Mouse (Mus musculus) ES-E14 (cell line): ENCODE data around the gene Zmynd19. TPM values are rescaled to one million over a fixed set of nuclear protein-coding genes. Genes with fewer than 3 reads are reported as not detected.

Experiments
- DNase-seq: peaks from one replicate; pipeline ENCODE4 v3.0.0-alpha.2; 2013; ENCODE audit warnings: low read depth, low spot score
- H3K27ac ChIP-seq: 2 replicates; pipeline ENCODE4 v1.5.1; 2012; ENCODE audit warnings: low read depth, mild to moderate bottlenecking, low read length, moderate library complexity, mixed read lengths; ENCODE audit not compliant: poor library complexity, insufficient read depth, severe bottlenecking
- H3K36me3 ChIP-seq: 2 replicates; pipeline ENCODE4 v1.6.1; 2012; ENCODE audit warnings: mild to moderate bottlenecking, low read length, moderate library complexity, mixed read lengths; ENCODE audit not compliant: control insufficient read depth, poor library complexity, insufficient read depth, severe bottlenecking
- H3K4me1 ChIP-seq, 2 experiments: fragments of 150-350 bp in 1 of 2; sonication (generic) in 1 of 2; 2 replicates each; pipeline ENCODE4 v1.6.1; 2012; ENCODE audit warnings: low read length in 2 of 2, mild to moderate bottlenecking in 1 of 2, mixed read lengths in 1 of 2; ENCODE audit not compliant: control insufficient read depth in 2 of 2, insufficient read depth in 2 of 2, poor library complexity in 1 of 2
- H3K4me3 ChIP-seq, 2 experiments: fragments of 150-350 bp in 1 of 2; sonication (generic) in 1 of 2; 2 replicates each; pipeline ENCODE4 v1.5.1; 2012; ENCODE audit warnings: low read length in 2 of 2, low read depth in 1 of 2, mild to moderate bottlenecking in 1 of 2, mixed read lengths in 1 of 2; ENCODE audit not compliant: insufficient read depth in 1 of 2, poor library complexity in 1 of 2, severe bottlenecking in 1 of 2
- H3K9ac ChIP-seq: 2 replicates; pipeline ENCODE4 v1.6.1; 2012; ENCODE audit warnings: low read depth, mild to moderate bottlenecking, low read length, mixed read lengths; ENCODE audit not compliant: poor library complexity, insufficient read depth, severe bottlenecking
- H3K9me3 ChIP-seq: fragments of 150-350 bp; sonication (generic); 2 replicates; pipeline ENCODE4 v1.6.1; 2012; ENCODE audit warnings: low read depth, mild to moderate bottlenecking, low read length; ENCODE audit not compliant: control insufficient read depth, insufficient read depth
- CHD2 ChIP-seq: IDR thresholded peaks from 2 replicates; pipeline ENCODE4 v1.6.1; 2014; ENCODE audit warnings: mild to moderate bottlenecking, low read depth, low read length, inconsistent platforms
- HCFC1 ChIP-seq: IDR thresholded peaks from 2 replicates; pipeline ENCODE4 v1.6.1; 2012; ENCODE audit warnings: low read length, inconsistent platforms, borderline replicate concordance; ENCODE audit not compliant: insufficient read depth
- MAFK ChIP-seq: IDR thresholded peaks from 2 replicates; pipeline ENCODE4 v1.6.1; 2014; ENCODE audit warnings: mild to moderate bottlenecking, low read depth, low read length, inconsistent platforms; ENCODE audit not compliant: insufficient read depth
- ZC3H11A ChIP-seq: IDR thresholded peaks from 2 replicates; pipeline ENCODE4 v1.6.1; 2012; ENCODE audit warnings: low read depth, mild to moderate bottlenecking, inconsistent platforms, low read length, borderline replicate concordance
- ZNF384 ChIP-seq: IDR thresholded peaks from 2 replicates; pipeline ENCODE4 v1.6.1; 2012; ENCODE audit warnings: low read depth, low read length, inconsistent platforms
- in situ Hi-C, 2 experiments: fragments of 600-800 bp; cut with MboI; formaldehyde crosslinking; loops; one replicate each; pipeline ENCODE4 v1.15.1; 2025; ENCODE audit warnings: low sequenced_read_pairs in 2 of 2, inconsistent platforms in 1 of 2; ENCODE audit not compliant: unreplicated experiment in 2 of 2
- total RNA-seq: library from RNA; depleted of rRNA; stranded (reverse); fragments of 300-350 nt; gene quantifications from 2 replicates; pipeline ENCODE4 v1.2.3, GENCODE M21; 2012

Gene Zmynd19
- total RNA-seq, 1 experiment: 50.2 TPM

DNA sequence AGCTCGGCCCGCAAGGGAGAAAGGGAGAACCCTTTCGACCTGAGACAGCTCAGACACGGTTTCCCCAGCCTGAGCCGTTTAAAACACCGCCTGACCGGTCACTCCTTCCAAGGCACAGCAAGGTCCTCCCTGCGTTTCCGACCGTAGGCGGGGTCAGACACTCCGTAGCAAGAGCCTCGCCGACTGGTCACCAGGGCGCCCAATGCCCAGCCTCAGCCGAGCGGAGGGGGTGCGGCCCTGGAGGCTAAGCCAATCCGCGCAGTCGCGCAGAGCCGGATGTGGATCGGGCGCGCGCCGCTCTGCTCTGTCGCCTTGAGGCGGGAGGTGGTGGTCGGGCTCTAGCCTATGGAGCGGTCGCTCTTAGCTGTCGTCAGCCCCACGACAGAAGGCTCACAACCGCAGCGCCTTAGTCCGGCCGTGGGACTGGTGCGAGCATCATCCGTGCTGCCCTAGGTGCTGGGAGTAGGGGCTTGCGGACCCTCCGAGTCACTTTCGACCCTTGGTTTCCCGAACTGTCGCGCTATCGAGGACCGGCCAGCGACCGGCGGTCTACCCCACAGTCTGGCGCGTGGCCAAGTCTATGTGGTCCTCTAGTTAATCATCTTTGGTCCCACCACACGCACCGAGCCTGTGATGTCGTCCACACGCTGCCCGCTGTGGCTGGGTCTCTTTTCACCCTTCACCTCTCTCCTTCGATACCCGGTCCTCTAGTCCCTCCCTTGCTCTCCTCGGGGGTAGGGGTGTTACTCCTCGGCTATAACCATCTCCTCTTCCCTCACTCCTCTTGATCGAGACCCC is 25.5 kb downstream of the Zmynd19 start, which contains the start of gene Mrpl41:
Gene Mrpl41 (minus strand): TSS at position 193 of the 798 bp plus-strand sequence.
- no peak for TF ChIP-seq CHD2
- TF ChIP-seq MAFK: no peak
- no peak for TF ChIP-seq ZNF384
- no peak for TF ChIP-seq ZC3H11A
- no peak for TF ChIP-seq HCFC1
- peak; percentile 89 for DNase-seq
- peak within 1 kb of the TSS; percentile 82 to 97 for H3K4me3 ChIP-seq
- H3K27ac ChIP-seq: peak within 1 kb of the TSS; percentile 33
- H3K9me3 ChIP-seq: no peaks in the 10 kb centered on the region
- in situ Hi-C loops: no loop called here
- peaks cover 2 to 9% of the 10 kb centered on the region in 2 experiments; a peak in 2 of 4 replicates for H3K4me1 ChIP-seq
- H3K36me3 ChIP-seq: peaks cover 10% of the 10 kb centered on the region
- H3K9ac ChIP-seq: peak within 1 kb of the TSS; percentile 84

DNA sequence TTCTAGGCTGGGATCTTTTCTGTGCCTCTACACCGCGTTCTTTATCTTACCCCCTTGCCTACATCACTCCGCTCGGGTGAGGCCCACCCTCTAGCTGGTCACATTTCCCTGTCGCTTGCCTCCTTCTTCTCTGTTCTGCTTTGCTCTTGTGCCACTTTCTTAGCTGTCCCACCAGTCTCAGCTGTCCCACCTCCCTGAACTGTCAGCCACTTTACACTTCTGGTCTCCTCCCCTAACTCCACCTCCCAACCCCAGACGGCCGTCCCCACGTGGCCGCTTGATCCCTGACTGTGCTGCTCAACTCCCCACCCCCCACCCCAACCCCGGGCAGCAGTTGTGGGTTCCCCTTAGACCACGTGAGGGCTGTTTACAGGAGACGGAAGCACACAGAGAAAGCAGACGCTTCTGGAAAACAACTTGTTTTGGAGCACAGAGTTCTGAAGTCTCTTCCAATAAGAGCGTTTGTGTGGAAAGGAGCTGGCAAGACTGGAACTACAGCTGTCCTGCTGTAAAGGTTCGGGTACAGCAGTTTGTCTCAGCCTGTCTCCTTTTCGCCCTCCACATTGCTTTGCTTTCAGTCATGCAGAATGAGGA is 26.2 kb downstream of the Zmynd19 start, which contains the start of gene Pnpla7:
Gene Pnpla7 (plus strand): TSS at position 330 of the 594 bp plus-strand sequence.
- Histone ChIP-seq H3K4me3 (peak within 1 kb of the TSS; percentile 82 to 97), H3K9me3 (no peaks in the 10 kb centered on the region), H3K9ac (peak within 1 kb of the TSS; percentile 84), H3K36me3 (peaks cover 10% of the 10 kb centered on the region), H3K4me1 (peaks cover 2 to 9% of the 10 kb centered on the region in 2 experiments; a peak in 2 of 4 replicates), H3K27ac (peak within 1 kb of the TSS; percentile 33)
- TF ChIP-seq CHD2: no peak
- TF ChIP-seq MAFK: no peak
- no peak for TF ChIP-seq HCFC1
- TF ChIP-seq ZNF384: no peak
- TF ChIP-seq ZC3H11A: no peak
- DNase-seq: peak; percentile 60
- in situ Hi-C loops: no loop called here

DNA sequence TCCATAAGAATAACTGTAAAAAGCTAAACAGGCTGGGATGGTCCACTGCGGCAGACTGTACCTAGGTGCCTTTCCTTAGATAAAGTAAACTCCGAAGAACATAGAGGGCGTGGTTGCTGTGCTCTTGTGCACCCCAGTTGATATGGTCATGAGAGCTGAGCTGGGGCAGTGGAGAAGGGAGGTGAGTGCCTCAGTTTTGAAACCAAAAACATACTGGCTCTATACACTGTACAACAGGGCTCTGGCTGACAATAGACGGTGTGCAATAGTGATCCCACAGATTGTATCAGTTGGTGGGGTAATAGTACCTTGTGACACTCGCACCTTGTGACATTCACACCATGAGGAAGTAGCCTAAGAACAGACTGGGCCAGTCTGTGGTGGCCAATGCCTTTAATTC is 27.4 kb downstream of the Zmynd19 start:
- in situ Hi-C loops: no loop called here

DNA sequence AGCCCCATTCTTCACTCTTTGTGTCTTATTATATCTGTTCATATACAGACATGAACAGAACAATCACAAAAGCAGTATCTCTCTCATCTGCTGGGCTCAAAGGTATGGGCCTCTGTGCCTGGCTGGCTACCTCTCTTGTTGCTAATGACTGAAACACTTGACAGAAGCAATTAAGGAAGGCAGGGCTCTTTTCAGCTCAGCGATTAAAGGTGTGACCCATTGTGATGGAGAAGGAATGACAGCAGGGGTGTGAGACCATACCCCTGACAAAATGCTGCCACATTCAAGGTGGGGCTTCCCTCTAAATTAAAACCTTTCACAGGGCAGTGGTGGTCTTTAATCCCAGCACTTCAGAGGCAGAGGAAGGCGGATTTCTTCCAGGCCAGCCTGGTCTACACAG is 38.2 kb downstream of the Zmynd19 start:
- no peak for TF ChIP-seq HCFC1
- TF ChIP-seq CHD2: no peak
- no peak for TF ChIP-seq MAFK
- no peak for TF ChIP-seq ZNF384
- no peak for TF ChIP-seq ZC3H11A
- Histone ChIP-seq H3K9ac (no peak overlapping the region), H3K4me3 (no peak overlapping the region), H3K27ac (no peak overlapping the region), H3K9me3 (no peaks in the 10 kb centered on the region), H3K4me1 (peaks cover 0 to 4% of the 10 kb centered on the region in 2 experiments; a peak in 1 of 4 replicates), H3K36me3 (peaks cover 2% of the 10 kb centered on the region; the same call in 1 of the 2 replicates)
- in situ Hi-C loops: no loop called here
- DNase-seq: no peak

More for the DNA sequence above, 27.4 kb downstream of the Zmynd19 start:
- H3K36me3 ChIP-seq: peaks cover 6% of the 10 kb centered on the region
- no peak overlapping the region for H3K27ac ChIP-seq
- H3K4me1 ChIP-seq: peaks cover 2 to 11% of the 10 kb centered on the region in 2 experiments; a peak in 2 of 4 replicates
- no peak for DNase-seq
- H3K4me3 ChIP-seq: no peak overlapping the region
- H3K9ac ChIP-seq: no peak overlapping the region
- TF ChIP-seq ZNF384 (no peak), HCFC1 (no peak), ZC3H11A (no peak), MAFK (no peak), CHD2 (no peak)
- no peaks in the 10 kb centered on the region for H3K9me3 ChIP-seq
